Mouse (Mus musculus): ENCODE measurements around the gene Arhgap17. TPM values are rescaled to one million over a fixed set of nuclear protein-coding genes. Genes with fewer than 3 reads are reported as not detected.

Arhgap17 gene
- total RNA-seq, 2 experiments from 2014 or later: 20.0 to 22.6 TPM

DNA sequence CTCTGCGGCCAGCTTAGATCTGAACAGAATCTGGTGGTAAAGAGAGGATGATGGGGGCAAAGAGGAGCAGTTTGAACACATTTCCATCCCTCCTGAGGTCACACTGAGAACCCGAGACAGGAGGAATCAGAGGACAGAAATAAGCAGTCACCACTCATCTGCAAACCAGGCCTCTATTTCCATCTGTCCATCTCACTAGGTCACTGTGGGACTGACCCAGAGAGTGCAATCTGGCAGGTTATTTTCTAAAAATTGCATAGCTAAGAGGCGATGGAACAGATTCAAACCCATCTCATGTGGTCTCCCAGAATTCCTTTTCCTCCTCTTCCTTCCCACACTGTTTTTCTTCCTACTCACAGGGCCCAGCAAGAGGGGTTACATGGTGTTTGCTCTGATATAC is 81.8 kb downstream of the Arhgap17 start:
- no peak for DNase-seq (ENCODE audit: low spot score in 2 of 2)

DNA sequence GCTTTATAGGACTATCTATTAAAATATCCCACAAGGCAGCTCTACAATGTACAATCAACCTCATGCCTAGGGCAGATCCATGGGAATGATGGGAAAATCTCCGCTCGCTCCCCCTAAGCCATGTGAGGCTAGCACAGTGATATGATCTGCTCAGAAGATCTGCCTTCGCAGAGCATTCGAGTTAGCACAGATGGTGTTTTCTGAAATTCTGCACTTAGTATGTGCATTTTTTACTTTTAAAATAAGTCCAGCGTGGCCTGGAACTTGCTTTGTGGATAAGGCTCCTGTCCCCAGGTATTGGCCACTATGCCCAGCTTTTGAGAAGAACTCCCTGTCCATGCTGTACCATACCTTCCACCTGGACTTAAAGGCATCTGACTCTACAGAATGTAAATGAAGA is 83.8 kb downstream of the Arhgap17 start:
- DNase-seq (ENCODE audit: low spot score in 2 of 2): no peak

DNA sequence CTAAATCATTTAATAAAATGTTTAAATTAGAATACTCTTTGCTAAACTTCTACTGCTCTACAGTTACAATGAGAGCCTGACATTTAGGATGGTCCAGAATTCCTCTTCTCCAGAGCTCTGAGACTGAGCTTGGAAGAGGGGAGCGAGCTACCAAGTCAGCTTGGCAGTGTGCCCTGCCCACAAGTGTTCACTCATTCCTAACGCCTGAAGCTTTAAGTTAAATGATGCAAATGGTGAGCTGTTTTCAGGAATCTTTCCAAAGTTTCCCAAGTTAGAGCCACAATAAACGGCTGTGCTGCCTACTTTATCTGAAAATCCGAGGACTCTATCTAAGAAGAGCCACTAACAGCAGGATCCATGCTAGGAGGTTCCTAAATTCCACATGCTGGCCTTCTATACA is 85.9 kb downstream of the Arhgap17 start:
- no peak for DNase-seq (ENCODE audit: low spot score in 2 of 2)

DNA sequence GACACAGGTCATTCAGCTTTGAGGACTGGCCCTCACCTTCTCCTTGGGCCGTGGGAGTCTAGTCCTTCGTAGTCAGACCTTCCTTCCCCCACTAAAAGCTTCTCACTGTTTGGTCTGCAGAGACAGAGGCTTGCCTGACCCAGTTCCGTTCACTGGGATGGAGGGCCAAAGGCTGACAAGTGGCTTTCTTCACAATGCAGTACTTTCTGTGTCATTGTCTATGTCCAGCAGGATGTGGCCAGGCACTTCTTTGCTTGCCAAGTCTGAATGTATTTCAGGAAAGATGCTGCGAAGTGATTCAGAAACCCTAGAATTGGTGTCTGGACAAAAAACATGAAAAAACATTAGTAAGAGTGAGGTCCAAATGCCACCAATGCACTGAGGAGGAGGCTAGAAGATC is 89.9 kb downstream of the Arhgap17 start:
- no peak for DNase-seq (ENCODE audit: low spot score in 2 of 2)

DNA sequence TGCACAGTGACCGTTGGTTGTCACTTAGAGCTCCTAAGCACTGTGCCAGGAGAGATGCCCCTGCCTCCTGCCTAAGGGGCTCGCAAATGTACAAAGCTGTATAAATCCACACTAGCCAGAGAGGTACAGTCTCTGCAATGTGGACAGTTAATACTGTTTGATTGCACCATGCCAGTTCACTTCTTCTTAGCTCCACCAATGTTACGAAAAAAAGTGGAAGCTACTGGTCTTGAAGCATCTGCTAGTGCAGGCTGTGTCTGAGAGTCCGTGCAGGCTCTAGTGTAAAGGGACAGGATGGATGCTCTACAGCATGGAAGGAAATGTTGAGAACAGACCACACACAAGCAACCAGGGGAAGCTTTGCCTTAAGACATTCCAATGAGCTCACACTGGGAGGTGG is 93.1 kb downstream of the Arhgap17 start:
- no peak for DNase-seq (ENCODE audit: low spot score in 2 of 2)

DNA sequence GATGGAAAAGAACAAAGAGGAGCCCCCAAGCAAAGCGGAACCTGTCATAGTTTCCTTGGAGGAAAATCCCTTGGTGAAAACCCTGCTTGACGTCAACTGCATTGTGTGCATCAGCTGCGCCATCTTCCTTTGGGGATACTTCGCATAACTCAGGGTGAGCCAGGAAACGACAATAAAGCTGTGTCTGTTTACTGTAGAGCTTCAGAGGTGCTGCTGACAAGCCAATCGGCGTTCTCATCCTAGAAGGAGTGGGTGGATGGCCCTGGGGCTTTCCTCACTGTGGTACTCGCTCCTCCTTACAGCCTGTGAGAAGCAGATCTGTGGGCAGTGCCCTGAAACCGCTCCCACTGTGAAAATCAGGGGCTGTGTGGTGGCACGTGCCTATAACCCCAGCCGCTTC is 96.7 kb downstream of the Arhgap17 start:
- DNase-seq (ENCODE audit: low spot score in 2 of 2): no peak

DNA sequence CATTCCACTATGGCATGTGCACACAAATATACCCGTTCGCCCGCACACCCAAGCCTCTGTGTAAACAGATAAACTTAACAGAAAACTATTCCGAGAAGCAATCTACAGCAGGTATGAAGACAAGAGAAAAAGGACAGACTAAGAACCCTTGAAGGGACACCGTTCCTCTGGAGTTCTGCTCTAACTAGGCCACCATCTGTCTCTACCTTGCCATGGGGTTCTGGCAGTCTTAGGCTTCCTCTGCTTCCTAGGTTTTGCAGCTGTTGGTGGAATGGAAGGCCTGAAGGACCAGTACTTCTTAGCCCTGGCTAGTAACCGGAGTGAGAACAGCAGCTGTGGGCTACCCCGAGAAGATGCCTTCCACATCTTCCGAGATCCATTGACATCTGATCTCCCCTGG is 111.6 kb downstream of the Arhgap17 start:
- DNase-seq (ENCODE audit: low spot score in 2 of 2): no peak

DNA sequence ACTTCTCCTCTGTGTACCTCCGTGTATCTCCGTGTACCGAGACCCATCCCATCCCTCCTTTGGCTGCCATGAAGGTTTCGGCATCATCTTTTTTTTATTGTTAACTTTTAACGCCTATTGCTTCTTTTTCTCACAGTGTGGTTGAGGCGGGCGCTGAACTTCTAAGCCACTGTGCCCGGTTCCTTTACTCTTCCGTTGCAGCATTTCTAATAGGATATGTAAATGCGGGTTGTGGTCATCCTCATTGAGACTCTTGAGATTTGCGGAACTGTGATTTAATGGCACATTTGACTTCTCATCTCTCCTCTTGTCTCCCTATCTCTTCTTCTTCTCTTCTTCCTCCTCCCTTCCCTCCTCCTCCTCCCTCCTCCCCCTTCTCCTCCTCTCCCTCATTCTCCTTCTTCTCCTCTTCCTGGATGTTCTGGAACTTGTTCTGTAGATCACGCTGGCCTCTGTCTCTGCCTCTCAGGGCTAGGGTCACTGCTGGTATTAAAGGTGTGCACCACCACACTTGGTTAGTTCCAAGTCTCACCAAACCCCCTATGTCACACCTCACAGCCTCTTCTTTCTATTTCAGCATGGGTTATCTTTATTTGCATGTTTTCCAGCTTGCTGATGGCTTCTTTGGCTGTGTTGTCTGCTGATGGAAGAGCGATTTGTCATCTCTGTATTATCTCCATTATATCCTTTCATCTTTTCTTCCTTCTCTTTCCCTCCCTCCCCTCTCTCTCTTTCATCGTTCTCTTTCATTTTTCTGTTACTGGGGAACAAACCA is 115.3 kb downstream of the Arhgap17 start:
- no peak for DNase-seq (ENCODE audit: low spot score in 2 of 2)

DNA sequence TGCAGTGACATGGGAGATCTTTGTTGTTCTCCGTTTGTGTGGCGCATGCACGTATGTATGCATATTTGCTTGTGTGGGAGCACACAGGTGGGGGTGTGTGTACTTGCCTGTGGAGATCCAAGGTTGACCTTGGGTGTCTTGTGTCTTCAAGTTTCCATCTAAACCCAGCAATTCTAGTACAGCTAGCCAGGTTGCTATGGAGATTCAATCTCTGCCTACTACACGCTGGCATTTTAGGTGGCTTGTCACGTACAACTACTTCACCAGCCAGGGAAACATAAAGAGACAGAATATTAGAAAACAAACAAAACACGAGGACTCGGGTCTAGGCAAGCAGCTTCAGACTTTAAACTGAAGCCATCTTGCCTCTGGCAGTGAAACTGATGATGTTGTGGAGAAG is 116.3 kb downstream of the Arhgap17 start:
- no peak for DNase-seq (ENCODE audit: low spot score in 2 of 2)

DNA sequence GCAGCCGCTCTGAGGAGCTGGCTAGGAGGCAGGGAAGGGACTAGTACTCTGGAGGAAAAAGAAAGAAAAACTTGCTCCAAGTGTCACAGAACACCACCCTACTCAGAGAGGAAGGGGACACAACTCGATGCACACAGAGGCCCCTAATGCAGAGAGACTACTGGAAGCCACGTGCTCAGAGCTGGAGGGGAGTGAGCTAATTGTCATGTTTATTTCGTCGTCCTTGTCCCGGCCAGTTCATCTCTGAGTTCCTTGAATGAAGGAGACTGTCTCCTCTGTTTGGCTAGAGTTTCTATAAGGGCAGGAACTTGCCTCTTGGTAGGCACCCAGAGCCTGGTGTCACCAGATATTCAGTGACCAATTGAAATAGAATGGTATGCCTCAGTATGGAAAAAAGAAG is 118.4 kb downstream of the Arhgap17 start:
- no peak for DNase-seq (ENCODE audit: low spot score in 2 of 2)

DNA sequence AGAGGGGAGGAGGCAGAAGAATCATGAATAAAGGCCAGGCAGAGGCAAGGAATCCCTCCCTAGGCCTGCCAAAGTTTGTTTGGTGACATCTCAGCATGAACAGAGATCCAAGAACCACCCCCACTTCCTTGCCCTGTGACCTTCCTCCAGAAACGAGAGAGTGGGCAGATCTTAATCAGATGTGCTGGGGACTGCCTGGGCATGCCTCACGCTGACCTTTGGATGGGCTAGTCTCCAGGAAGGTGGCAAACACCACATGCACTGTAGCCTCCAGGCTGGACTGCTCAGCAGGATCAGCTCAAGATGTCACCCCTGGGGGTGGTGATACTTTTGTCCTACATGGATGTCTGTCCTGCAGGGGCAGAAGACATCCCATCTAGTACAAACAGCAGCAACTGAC is 121.5 kb downstream of the Arhgap17 start:
- no peak for DNase-seq (ENCODE audit: low spot score in 2 of 2)

DNA sequence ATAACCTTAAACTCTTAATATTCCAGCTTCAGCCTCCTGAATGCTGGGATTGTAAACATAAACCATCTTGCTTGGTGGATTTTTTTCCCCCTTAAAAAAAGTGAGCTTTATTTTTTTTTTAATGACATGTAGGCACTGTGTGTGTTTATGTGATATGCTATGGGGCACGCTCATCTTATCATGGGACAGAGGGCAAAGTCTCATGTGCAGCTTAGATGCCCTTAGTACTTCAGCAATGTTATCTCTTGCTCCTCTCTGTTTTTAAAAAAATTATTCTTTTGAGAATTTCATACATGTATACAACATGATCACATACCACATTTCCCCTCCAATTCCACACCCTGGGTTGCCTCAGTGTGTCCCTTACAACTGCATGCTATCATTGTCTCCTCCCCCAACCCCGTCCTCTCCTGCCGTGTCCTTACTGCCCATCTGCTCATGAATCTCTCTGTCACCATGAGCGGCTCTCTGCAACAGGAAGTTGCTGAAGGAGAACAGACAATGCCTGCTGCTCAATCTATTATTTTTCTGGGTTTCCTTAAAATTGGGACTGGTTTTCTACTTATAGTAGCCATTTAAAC is 123.1 kb downstream of the Arhgap17 start:
- no peak for DNase-seq (ENCODE audit: low spot score in 2 of 2)

DNA sequence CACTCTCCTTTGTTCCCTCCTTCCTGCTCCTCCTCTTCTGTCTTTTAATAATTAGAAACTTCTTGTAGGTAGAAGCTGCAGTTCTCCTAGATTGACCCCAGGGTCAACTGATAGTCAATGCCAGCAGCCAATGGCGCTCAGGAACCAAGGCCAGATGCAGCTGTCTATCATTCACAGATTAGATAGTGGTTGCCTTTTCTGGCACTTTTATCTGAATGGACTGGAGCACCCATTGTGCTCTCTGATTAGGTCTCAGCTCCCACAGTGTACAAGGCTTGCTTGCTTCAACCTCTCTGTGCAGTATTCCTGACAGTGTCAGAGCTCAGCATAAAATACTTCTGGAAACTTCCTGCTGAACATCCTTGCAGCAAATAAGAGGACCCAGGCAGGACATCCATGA is 124.9 kb downstream of the Arhgap17 start:
- DNase-seq (ENCODE audit: low spot score in 2 of 2): no peak

DNA sequence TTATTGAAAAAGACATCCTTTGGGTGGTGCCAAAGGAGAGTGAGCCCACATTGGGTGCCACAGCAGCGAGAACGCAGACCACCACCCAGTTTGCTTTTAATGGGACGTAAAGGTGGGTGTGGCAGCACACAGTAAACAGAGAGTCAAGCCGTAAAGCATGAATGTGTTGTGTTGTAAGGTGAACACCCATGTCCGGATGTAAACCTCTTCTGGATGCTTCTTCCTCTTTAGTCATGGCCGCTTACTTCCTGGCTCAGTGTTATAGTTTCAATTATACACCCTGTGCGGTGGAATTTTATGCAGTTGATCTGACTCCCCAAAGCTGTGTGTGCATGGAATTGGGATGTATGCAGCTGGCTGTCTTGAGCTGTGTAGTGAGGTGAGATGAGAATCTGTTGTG is 127.5 kb downstream of the Arhgap17 start:
- DNase-seq (ENCODE audit: low spot score in 2 of 2): no peak

DNA sequence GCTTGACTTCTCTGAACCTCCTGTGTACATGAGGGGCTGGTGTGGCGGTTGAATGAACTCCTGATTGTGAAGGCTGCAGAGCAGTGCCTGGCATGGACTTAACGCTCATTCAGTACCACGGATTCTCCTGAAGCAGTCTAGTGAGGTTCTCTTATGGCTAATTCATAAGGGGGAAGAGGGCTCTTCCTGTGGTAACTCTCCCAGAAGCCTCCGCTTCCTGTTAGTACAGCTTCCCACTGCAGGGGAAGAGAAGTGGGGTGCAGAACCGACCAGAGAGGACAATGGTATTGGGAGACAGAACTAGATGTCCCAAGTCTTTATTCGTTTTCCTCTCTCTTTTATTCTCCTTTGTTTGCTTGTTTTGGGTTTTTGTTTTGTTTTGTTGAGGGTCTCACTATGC is 129.7 kb downstream of the Arhgap17 start:
- DNase-seq (ENCODE audit: low spot score in 2 of 2): no peak

DNA sequence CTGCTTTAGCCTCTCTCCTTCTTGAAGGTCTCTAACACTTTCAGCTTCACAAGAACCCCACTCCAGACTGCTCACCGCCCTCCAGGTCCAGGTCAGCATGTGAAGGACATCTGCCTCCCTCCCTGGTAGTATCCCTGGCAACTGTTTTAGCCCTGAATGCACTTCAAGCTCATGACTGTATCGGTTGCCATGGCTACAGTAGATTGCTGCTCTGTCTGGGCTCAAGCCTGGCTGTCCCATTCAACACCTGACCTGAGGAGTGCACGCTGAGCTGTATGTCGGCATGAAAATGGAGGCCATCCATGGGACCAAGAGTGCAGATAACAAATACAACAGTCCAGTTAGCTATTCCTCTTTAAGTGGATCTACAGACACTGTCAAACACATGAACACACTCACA is 131.1 kb downstream of the Arhgap17 start:
- no peak for DNase-seq (ENCODE audit: low spot score in 2 of 2)

DNA sequence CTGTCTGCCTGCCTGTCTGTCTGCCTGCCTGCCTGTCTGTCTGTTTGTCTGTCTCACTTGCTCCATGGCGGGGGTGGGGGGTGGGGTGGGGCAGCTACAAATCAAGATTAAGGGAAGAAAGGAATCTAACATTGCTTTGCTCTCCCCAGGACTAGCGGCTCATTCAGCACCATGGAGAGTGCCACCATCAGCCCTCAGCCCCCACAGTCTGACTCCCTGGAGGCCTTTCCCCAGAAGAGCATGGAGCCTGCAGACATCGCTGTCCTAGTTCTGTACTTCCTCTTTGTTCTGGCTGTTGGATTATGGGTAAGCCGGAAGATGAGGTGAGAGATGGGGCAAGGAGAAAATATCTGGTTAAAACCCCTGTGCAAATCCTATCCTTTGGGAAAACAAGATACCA is 134.3 kb downstream of the Arhgap17 start:
- no peak for DNase-seq (ENCODE audit: low spot score in 2 of 2)

Other genes starting within 250 kb of the Arhgap17 start
- gene Tnrc6a, start 246.0 kb downstream of the Arhgap17 start, total RNA-seq (2021): 10 to 100 TPM; 48.4 to 53.6 TPM
- gene Slc5a11, start 155.1 kb downstream of the Arhgap17 start, total RNA-seq (2021): under 1 TPM; 0.16 to 0.19 TPM
- 10 to 100 TPM; 85.1 to 87.4 TPM for gene Lcmt1, start 131 bp downstream of the Arhgap17 start, total RNA-seq (2021)
- gene Aqp8, start 92.4 kb upstream of the Arhgap17 start, total RNA-seq (2021): not detected
- 10 to 100 TPM; 16.0 to 22.8 TPM for gene Zkscan2, start 130.5 kb upstream of the Arhgap17 start, total RNA-seq (2021)

Data from layer of hippocampus, postnatal 14 days (tissue).